Mouse (Mus musculus): ENCODE measurements around the gene Them5. TPM values are rescaled to one million over a fixed set of nuclear protein-coding genes. Genes with fewer than 3 reads are reported as not detected.

Them5 gene
- polyA plus RNA-seq (2012; rRNA removed), result 0.69 and 1.2 TPM in 2 replicates

DNA sequence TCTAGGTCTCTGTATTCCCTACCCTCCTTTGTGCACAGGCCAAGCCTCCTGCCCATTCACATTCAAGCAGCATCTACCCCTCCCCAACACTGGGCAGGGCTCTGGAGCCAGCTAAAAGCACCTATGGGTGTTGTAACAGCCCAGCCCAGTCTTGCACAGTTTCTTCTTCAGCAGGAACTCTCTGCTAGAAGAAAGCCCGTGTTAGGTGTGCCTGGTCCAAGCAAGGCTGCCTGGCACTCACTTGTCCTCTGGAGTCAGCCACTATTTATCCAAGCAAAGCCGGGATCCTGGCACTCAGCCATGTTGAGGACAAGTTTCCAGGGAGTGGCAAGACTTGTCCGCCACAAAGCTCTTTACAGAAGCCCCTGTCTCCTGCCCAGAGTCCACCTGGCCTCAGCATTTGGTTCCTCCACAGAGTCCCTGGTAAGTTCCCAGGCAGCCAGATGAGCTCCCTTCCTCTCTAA, at the start of gene Them5:
TSS of gene Them5 (plus strand) at position 141 of the 464 bp plus-strand sequence.

DNA sequence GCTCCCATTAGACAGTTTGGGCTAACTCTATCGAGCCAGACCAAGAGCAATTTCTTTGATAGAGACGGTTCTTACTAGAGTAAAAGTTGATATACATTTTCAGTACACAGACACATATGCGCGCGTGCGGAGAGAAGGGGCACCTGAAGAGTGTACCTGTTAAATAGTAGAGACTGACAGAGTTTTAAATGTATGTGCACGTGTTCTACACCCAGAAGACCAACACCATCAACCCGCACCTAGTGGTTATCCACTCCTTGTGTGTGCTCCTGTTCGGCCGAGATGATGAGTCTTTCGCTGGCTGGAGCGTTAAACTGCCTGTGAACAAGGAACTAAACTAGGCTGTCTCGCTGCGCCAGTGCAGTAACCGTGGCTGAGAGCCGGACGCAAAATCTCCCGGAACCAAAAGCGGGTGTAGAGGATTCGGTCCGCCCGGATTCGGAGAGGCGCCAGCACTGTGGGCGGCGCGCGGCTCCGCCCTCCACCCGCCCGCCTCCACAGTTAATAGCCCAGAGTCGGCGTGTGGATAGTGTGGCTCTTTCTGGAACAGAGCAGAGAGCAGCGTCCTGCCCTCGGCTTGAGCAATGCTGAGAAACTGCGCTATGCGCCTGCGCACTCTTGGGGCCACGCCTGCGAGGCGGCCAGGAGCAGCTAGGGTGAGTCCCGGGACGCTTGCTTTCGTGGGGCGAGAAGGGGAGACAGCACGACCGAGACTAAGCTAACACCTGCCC, 32.1 kb upstream of the Them5 start, which contains the start of gene Them4:
TSS of gene Them4 (plus strand) at position 457 of the 731 bp plus-strand sequence.

DNA sequence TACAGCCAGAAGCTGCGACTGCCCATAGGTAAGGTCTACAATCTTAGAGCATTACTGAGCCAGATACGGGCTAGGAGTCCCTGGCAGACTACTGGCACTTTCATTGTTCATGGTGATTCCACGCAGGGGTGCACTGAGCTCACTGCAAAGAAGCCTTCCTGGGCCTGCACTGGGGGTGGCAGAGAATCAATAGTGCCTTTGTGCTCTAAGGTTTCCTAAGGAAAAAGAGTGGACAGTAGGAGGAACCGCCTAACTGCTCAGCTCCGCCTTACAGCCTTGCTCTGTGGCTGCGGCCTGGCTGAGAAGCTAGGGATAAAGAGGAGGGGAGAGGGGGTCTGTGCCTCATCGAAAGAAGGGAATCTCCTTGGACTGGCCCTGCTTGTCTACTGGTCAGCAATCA, 20.2 kb downstream of the Them5 start, which contains the start of gene C2cd4d:
TSS of gene C2cd4d (plus strand) at position 301 of the 400 bp plus-strand sequence.

DNA sequence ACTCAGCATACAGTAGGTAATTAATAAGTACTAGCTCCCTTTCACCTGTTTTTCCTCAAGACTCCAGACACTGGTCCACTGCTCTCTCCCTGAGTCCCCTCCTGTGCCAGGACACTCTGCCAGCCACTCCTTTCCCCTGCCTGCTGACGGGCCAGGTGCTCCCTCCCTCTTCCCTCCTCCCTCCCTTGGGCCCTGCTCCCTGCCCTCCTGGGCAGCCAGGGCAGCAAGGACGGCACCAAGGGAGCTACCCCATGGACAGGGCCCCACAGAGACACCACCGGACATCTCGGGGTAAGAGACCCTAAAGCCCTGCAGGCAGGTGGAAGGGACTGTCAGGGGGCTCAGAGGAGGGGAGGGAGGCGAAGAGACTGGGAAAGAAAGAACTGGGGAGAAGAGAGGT, 30.7 kb downstream of the Them5 start, which contains the start of gene Rorc:
TSS of gene Rorc (plus strand) at position 154 of the 400 bp plus-strand sequence.

Other genes starting within 250 kb of the Them5 start
- not detected in 2 replicates for gene Gm10696, start 163.9 kb upstream of the Them5 start, polyA plus RNA-seq (2012; rRNA removed)
- gene Gm5286, start 145.4 kb upstream of the Them5 start, polyA plus RNA-seq (2012; rRNA removed), result not detected in 2 replicates
- not detected in 2 replicates for gene Gm4778, start 78.1 kb upstream of the Them5 start, polyA plus RNA-seq (2012; rRNA removed)
- gene Them4, start 32.0 kb upstream of the Them5 start, polyA plus RNA-seq (2012; rRNA removed), result 0.36 and 0.54 TPM in 2 replicates
- 4.8 and 7.8 TPM in 2 replicates for gene C2cd4d, start 20.3 kb downstream of the Them5 start, polyA plus RNA-seq (2012; rRNA removed)
- gene Rorc, start 30.7 kb downstream of the Them5 start, polyA plus RNA-seq (2012; rRNA removed), result 9.8 and 12.7 TPM in 2 replicates
- gene Lingo4, start 56.4 kb downstream of the Them5 start, polyA plus RNA-seq (2012; rRNA removed), result 0.13 TPM in 1 of 2 replicates, not detected in the other
- 0.12 and 0.98 TPM in 2 replicates for gene Tdrkh, start 71.2 kb downstream of the Them5 start, polyA plus RNA-seq (2012; rRNA removed)
- 26.6 and 33.9 TPM in 2 replicates for gene Mrpl9, start 101.2 kb downstream of the Them5 start, polyA plus RNA-seq (2012; rRNA removed)
- 0.17 TPM in 1 of 2 replicates, not detected in the other for gene Oaz3, start 101.8 kb downstream of the Them5 start, polyA plus RNA-seq (2012; rRNA removed)
- gene Celf3, start 136.2 kb downstream of the Them5 start, polyA plus RNA-seq (2012; rRNA removed), result 3.1 and 4.7 TPM in 2 replicates
- gene Riiad1, start 138.2 kb downstream of the Them5 start, polyA plus RNA-seq (2012; rRNA removed), result 0.91 and 1.1 TPM in 2 replicates
- 7.8 and 9.6 TPM in 2 replicates for gene Snx27, start 240.6 kb downstream of the Them5 start, polyA plus RNA-seq (2012; rRNA removed)

Data from ovary, adult 2 months (tissue).